Mouse (Mus musculus): ENCODE data around the gene Ints2. TPM values are rescaled to one million over a fixed set of nuclear protein-coding genes. Genes with fewer than 3 reads are reported as not detected.
"Not testable (repeated sequence)": the region's sequence is repeated elsewhere in the genome, so short reads cannot be mapped to it uniquely, and the experiment has no call there.

The Ints2 gene
- total RNA-seq, 2 experiments from 2014 or later = 3.3 to 3.9 TPM

DNA sequence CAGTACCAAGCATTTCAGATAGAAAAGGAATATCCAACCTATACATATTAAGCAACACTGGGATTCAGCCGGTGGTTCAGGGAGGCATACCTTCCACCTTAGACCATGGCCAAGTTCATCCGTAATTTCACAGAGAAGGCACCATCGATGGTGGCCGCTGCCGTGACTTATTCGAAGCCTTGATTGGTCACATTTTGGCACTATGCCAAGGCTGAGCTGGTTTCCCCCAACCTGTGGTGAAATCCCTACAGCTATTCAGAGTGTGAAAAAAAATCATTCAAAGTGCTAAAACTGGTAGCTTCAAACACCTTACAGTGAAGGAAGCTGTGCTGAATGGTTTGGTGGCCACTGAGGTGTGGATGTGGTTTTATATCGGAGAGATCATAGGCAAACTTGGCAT, 72.2 kb downstream of the Ints2 start:
- DNase-seq; intact Hi-C loops (cut with DNase I): not testable (repeated sequence)

DNA sequence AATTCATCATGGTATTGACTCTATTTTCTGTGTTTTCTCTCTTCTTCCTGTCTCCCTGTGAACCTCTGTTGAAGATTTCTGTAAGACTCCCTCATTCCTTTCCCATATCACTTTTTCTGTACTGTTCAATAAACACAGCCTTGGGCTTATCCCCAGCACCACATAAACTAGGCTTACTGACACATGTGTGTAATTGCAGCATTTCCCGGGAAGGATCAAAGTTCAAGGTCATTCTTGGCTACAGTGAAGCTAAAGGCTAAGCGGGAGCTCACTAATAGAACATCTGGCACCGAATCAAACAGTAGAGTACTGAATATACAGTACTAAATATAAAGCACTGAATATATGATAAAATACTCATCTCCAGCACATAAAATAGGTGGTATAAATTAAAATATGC, 81.5 kb downstream of the Ints2 start:
- intact Hi-C loops (cut with DNase I) = no loop called here

DNA sequence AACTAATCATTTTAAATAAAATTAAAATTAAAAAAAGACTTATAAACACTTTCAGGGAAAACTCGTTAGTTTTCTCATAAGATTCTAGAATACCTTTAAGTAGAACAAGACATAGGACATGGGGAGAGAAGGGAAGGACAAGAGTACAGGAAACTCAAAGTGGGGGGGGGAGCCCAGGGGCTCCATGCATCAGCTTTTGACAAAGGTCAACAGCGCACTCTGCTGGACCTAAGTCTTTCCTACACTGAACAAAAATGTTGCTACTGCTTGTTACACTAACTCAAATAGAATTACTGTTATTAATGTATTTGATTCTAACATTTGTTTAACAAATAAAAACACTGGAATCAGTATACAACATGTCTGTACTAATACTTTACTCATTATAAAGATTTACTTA, 83.2 kb downstream of the Ints2 start:
- intact Hi-C loops (cut with DNase I) = loop anchor here (5.0 kb wide), 2 partner anchors 202 to 327 kb away; no protein-coding TSS in a partner anchor
- DNase-seq = peak; percentile 16 to 22

More for the DNA sequence above, 81.5 kb downstream of the Ints2 start:
- no peak for DNase-seq

DNA sequence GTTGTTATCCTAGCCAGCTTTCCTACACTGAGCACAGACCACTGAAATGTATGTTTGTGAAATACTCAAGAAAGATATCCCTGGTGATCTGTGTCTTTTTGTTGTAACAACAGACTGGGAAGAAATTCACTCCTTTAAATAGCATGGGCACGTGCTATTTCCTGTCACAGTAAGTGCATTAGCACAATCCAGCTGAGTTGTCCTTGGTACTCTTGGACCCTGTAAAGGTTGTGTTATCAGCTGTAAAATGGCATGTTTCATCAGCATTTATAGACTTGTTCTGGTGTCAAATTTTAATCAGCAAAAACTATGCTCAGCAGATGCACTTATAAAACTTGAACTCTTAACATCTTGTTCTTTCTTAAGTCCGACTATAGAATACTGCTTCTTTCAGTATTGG, 86.6 kb downstream of the Ints2 start:
- no peak for DNase-seq
- intact Hi-C loops (cut with DNase I) = loop anchor here (5.0 kb wide), 2 partner anchors 198 to 323 kb away; no protein-coding TSS in a partner anchor

Other genes starting within 250 kb of the Ints2 start
- gene Brip1, start 56.4 kb downstream of the Ints2 start, total RNA-seq (2021) = under 1 TPM; 0.20 to 0.27 TPM
- gene Med13, start 100.0 kb upstream of the Ints2 start, total RNA-seq (2021) = 10 to 100 TPM; 31.8 to 35.9 TPM
- 10 to 100 TPM; 39.5 to 42.6 TPM for gene Rnft1, start 227.1 kb upstream of the Ints2 start, total RNA-seq (2021)

Data from gastrocnemius, postnatal 36 days (tissue).